Mouse (Mus musculus): ENCODE results near the gene Pik3r6.

- TF ChIP-seq CTCF (IDR thresholded peaks at IDR 0.05; ENCODE audit: extremely low read depth, insufficient read depth, insufficient read length, insufficient replicate concordance) (no peak), POLR2A (IDR thresholded peaks at IDR 0.05; ENCODE audit: low read depth, low read length) (no peak)
These were observed 61.7 kb downstream of the Pik3r6 start for GRCm38 (mm10) chr11:68564356-68565031.
